8 mouse cellular contexts compared by ENCODE assay signal in the genomic region with DNA sequence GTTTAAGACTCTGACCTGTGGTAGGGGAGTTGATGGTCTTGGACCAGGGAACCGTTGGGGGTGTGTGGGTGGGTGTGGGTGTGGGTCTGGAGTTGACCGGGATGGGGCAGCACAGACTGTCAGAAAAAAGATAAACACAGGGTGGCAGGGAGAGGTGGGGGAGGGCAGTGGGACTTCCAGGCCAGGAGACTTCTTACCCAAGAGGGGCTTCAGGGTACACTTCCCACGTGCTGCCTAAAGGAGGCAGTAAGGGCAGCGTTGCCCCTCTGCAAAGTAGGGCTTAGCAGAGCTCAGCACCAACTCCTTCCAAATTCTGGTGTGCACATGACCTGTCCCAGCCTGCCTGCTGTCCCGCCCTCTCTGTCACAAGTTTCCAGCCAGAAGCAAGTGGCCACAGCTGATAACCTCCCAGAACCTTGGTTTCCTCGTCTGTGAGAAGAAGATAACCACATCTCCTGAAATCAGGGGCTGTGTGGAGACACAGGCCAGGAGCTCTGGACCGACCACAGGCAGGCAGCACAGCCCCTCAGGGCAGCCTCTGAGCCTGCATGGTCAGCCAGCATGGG. TPM values are rescaled to one million over a fixed set of nuclear protein-coding genes. Genes with fewer than 3 reads are reported as not detected.
DNase-seq lines count a peak whose midpoint lies in the region; ATAC-seq lines count a peak whose summit lies in the region.

No protein-coding gene starts in this region.

- 29% methylated on average over 7 of the region's 7 CpGs for WGBS in hindbrain, embryonic 10.5 days
- WGBS in lung, embryonic 15.5 days = 15% methylated on average over 7 of the region's 7 CpGs

- peak; percentile 29 for DNase-seq in adrenal gland, adult 8-10 months
- DNase-seq in adrenal gland, postnatal 10 days = no peak
- DNase-seq in embryo, embryonic 11 days = peak; percentile 35
- DNase-seq in hindbrain, embryonic 10.5 days (ENCODE audit: low spot score) = no peak
- peak; percentile 70 to 85 for DNase-seq in spleen, postnatal 36 days (ENCODE audit: low spot score in 2 of 2)
- no peak for DNase-seq in testis, postnatal 10 days (ENCODE audit: low spot score)
- DNase-seq in cerebellum, adult 11-12 months = no peak

- H3K4me2 ChIP-seq in lung, embryonic 15.5 days = peak overlapping the region; percentile 39

- ATAC-seq in lung, embryonic 15.5 days (ENCODE audit: borderline replicate concordance, extremely low read depth, low FRiP score, low TSS enrichment) = peak; percentile 57; the same call in 1 of the 2 replicates

- H3K27me3 ChIP-seq in hindbrain, embryonic 10.5 days (ENCODE audit: insufficient read depth, poor library complexity, severe bottlenecking) = peaks cover 61% of the 10 kb centered on the region
- H3K27me3 ChIP-seq in lung, embryonic 15.5 days = peaks cover 42% of the 10 kb centered on the region; the same call in 1 of the 2 replicates

- no peaks in the 10 kb centered on the region for H3K9me3 ChIP-seq in hindbrain, embryonic 10.5 days
- no peaks in the 10 kb centered on the region for H3K9me3 ChIP-seq in lung, embryonic 15.5 days

- peak overlapping the region; percentile 34; the same call in 1 of the 2 replicates for H3K4me3 ChIP-seq in hindbrain, embryonic 10.5 days
- no peak overlapping the region for H3K4me3 ChIP-seq in lung, embryonic 15.5 days

- peaks cover 35% of the 10 kb centered on the region for H3K4me1 ChIP-seq in hindbrain, embryonic 10.5 days (replicated peaks)
- H3K4me1 ChIP-seq in lung, embryonic 15.5 days = peaks cover 23% of the 10 kb centered on the region

- no peaks in the 10 kb centered on the region for H3K36me3 ChIP-seq in hindbrain, embryonic 10.5 days
- no peaks in the 10 kb centered on the region for H3K36me3 ChIP-seq in lung, embryonic 15.5 days

- no peak overlapping the region for H3K9ac ChIP-seq in lung, embryonic 15.5 days

- H3K27ac ChIP-seq in hindbrain, embryonic 10.5 days = peak overlapping the region; percentile 66
- H3K27ac ChIP-seq in lung, embryonic 15.5 days = 0 out of 2 replicates have a peak overlapping the region, but pooled peaks have one; percentile 4

RNA-seq across cellular contexts. Expression of gene Cbfa2t3, which starts 20.7 kb away (rescaled TPM):
- total RNA-seq in adrenal gland, adult 8-10 months (2022) = 10 to 100 TPM; 10.9 to 21.7 (median 15.3) TPM
- 10 to 100 TPM; 12.0 to 14.3 TPM for total RNA-seq in adrenal gland, postnatal 10 days (2021)
- polyA plus RNA-seq in hindbrain, embryonic 10.5 days (2016; fragmentation: Nextera tagmentation; extraction: Ambion mirVana) = 2.2 and 5.4 TPM in 2 replicates
- polyA plus RNA-seq in lung, embryonic 15.5 days (2015; fragmentation: Nextera tagmentation; extraction: Ambion mirVana) = 4.8 and 5.4 TPM in 2 replicates

RNA-seq across cellular contexts. Expression of gene Acsf3, which starts 55.7 kb away (rescaled TPM):
- total RNA-seq in adrenal gland, adult 8-10 months (2022) = 10 to 100 TPM; 38.4 to 44.5 (median 41.2) TPM
- total RNA-seq in adrenal gland, postnatal 10 days (2021) = 10 to 100 TPM; 54.3 to 64.8 TPM
- 16.5 and 18.0 TPM in 2 replicates for polyA plus RNA-seq in hindbrain, embryonic 10.5 days (2016; fragmentation: Nextera tagmentation; extraction: Ambion mirVana)
- 17.7 and 18.6 TPM in 2 replicates for polyA plus RNA-seq in lung, embryonic 15.5 days (2015; fragmentation: Nextera tagmentation; extraction: Ambion mirVana)

Comparison
In these comparisons a context has a peak if more than half of its experiments do, and no peak if none do; other contexts are left out.
1. DNase-seq: peak in adrenal gland, adult 8-10 months (single experiment), embryo, embryonic 11 days (single experiment) and spleen, postnatal 36 days (2 of 2); none in adrenal gland, postnatal 10 days (single experiment), hindbrain, embryonic 10.5 days (single experiment), testis, postnatal 10 days (single experiment) and cerebellum, adult 11-12 months (single experiment).